Mouse (Mus musculus) limb, embryonic 14.5 days (tissue): ENCODE measurements around the gene Cdc42. TPM values are rescaled to one million over a fixed set of nuclear protein-coding genes. Genes with fewer than 3 reads are reported as not detected.
A peak's percentile ranks its signal among the peaks of the same experiment; 100 is the strongest.

Experiments
- ATAC-seq: fragments of 200-750 bp; cut with Nextera tagmentation; 2 replicates; pipeline ENCODE4 v1.8.0; 2017; ENCODE audit warnings: low read depth, moderate number of reproducible peaks, moderate TSS enrichment; ENCODE audit not compliant: low FRiP score
- DNase-seq: peaks from one replicate; pipeline ENCODE4 v3.0.0-alpha.2; 2015; ENCODE audit warnings: low spot score
- H3K27ac ChIP-seq: fragments of 300-500 bp; sonication (generic); replicated peaks from 2 replicates; pipeline ENCODE4 v1.5.1; 2014; ENCODE audit warnings: low read depth, mild to moderate bottlenecking, low read length, moderate library complexity, mixed read lengths
- H3K27me3 ChIP-seq: fragments of 300-500 bp; sonication (generic); 2 replicates; pipeline ENCODE4 v1.6.1; 2014; ENCODE audit warnings: low read length, mixed read lengths; ENCODE audit not compliant: control insufficient read depth, insufficient read depth
- H3K36me3 ChIP-seq: fragments of 300-500 bp; sonication (generic); 2 replicates; pipeline ENCODE4 v1.6.1; 2014; ENCODE audit warnings: mild to moderate bottlenecking, low read length, moderate library complexity, mixed read lengths; ENCODE audit not compliant: control insufficient read depth, insufficient read depth
- H3K4me1 ChIP-seq: fragments of 300-500 bp; sonication (generic); 2 replicates; pipeline ENCODE4 v1.6.1; 2014; ENCODE audit warnings: antibody characterized with exemption, low read length, mixed read lengths; ENCODE audit not compliant: control insufficient read depth, insufficient read depth
- H3K4me2 ChIP-seq: fragments of 300-500 bp; sonication (generic); replicated peaks from 2 replicates; pipeline ENCODE4 v1.6.1; 2014; ENCODE audit warnings: low read depth, mild to moderate bottlenecking, low read length, moderate library complexity; ENCODE audit not compliant: severe bottlenecking
- H3K4me3 ChIP-seq: fragments of 300-500 bp; sonication (generic); replicated peaks from 2 replicates; pipeline ENCODE4 v1.5.1; 2014; ENCODE audit warnings: low read length
- H3K9ac ChIP-seq: fragments of 300-500 bp; sonication (generic); 2 replicates; pipeline ENCODE4 v1.6.1; 2014; ENCODE audit warnings: mild to moderate bottlenecking, low read depth, low read length, moderate library complexity; ENCODE audit not compliant: severe bottlenecking
- H3K9me3 ChIP-seq: fragments of 300-500 bp; sonication (generic); 2 replicates; pipeline ENCODE4 v1.6.1; 2016; ENCODE audit warnings: low read length; ENCODE audit not compliant: control insufficient read depth
- POLR2A ChIP-seq: fragments of 200-500 bp; IDR thresholded peaks from 2 replicates; pipeline ENCODE4 v1.8.0; 2012; ENCODE audit warnings: inconsistent platforms, mild to moderate bottlenecking, moderate library complexity, borderline replicate concordance; ENCODE audit not compliant: insufficient read depth, insufficient read length; ENCODE audit errors: extremely low read depth
- WGBS: fragments of 180-500 bp; shearing (Covaris S2); extraction: QIAGEN DNeasy Blood & Tissue Kit; methylation state at CpG from one replicate; pipeline ENCODE4 v1.1.7; 2014; 5-methylcytosine and 5-hydroxymethylcytosine counted together
- polyA plus RNA-seq, 2 experiments: library from polyadenylated mRNA; depleted of rRNA in 1 of 2; stranded (reverse) in 1 of 2; unstranded in 1 of 2; fragments of >200 nt; fragmentation: Nextera tagmentation in 1 of 2; extraction: Ambion mirVana in 1 of 2; gene quantifications; 2 replicates each; pipeline versions ENCODE4 v1.2.1 to v1.2.3; 2012 to 2014

The Cdc42 gene
- polyA plus RNA-seq, 2 experiments: 342 to 720 TPM

DNA sequence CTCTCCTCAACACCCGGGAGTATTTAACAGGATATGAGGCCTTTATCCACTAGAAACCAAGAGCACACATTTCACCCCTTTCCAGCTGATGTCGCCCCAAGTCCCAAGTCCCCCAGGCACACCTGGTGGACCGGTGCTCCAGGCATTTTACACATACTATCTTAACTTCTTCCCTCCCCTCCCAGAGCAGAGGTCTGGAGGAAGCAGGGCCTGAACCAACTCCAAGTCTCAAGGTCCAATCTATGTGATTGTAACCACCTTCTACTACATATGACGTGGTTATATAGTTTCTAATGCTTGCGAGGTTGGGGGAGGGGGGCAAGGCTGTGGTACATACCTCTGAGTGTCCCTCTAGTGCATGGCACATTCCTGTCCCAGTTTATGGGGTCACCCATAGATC, 75.4 kb downstream of the Cdc42 start:
- Histone ChIP-seq H3K4me1 (peaks cover 24% of the 10 kb centered on the region), H3K4me2 (no peak overlapping the region), H3K27ac (no peak overlapping the region), H3K36me3 (no peaks in the 10 kb centered on the region), H3K4me3 (no peak overlapping the region), H3K9me3 (no peaks in the 10 kb centered on the region), H3K27me3 (peaks cover 42% of the 10 kb centered on the region), H3K9ac (no peak overlapping the region)
- ATAC-seq: no peak
- DNase-seq: no peak
- TF ChIP-seq POLR2A: no peak
- WGBS: 69% methylated on average over 5 of the region's 5 CpGs

DNA sequence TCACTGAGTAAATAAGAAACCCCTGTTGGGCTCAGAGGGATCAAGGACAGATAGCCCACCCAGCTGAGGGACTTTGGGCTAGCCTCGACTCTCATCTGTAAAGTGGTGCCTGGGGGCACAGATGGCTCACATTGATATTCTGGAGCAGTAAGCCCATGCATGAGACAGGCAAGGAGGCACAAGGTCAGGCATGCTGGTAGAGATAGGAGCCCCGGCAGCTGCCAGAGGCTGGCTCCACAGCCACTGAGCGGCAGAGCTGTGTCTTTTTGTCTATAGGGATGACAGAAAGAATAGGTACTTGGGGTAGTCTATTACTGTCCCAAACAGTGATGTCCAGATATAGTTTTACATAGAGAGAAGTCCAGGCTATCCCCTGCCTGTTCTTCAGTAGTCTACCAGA, 76.2 kb downstream of the Cdc42 start:
- no peak overlapping the region for H3K4me2 ChIP-seq
- 65% methylated on average over 3 of the region's 3 CpGs for WGBS
- peaks cover 28% of the 10 kb centered on the region for H3K4me1 ChIP-seq
- H3K9ac ChIP-seq: no peak overlapping the region
- no peak overlapping the region for H3K27ac ChIP-seq
- no peak overlapping the region for H3K4me3 ChIP-seq
- DNase-seq: no peak
- no peak for TF ChIP-seq POLR2A
- ATAC-seq: no peak
- H3K27me3 ChIP-seq: peaks cover 50% of the 10 kb centered on the region
- H3K9me3 ChIP-seq: no peaks in the 10 kb centered on the region
- H3K36me3 ChIP-seq: no peaks in the 10 kb centered on the region

DNA sequence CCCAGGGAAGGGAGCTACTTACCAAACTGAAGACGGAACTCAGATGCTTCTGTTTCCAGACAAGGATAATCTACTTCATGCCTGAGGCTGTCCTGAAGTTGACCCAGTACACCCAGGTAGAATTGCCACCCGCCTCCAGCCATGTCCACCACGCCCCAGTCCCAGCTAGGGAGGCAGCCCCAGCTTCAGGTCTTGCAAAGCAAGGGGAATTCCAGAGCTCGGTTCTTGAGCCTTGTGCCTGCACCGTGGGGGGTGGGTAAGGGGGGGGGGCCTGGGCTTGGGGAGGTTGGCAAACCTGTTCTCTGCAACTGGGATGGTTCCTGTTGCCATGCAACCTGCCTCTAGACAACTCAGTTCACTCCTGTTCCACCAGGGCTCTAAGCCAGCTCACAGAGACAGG, 78.2 kb downstream of the Cdc42 start:
- no peak for DNase-seq
- Histone ChIP-seq H3K27me3 (peaks cover 60% of the 10 kb centered on the region), H3K9ac (no peak overlapping the region), H3K4me1 (peaks cover 30% of the 10 kb centered on the region), H3K36me3 (no peaks in the 10 kb centered on the region), H3K27ac (no peak overlapping the region), H3K9me3 (no peaks in the 10 kb centered on the region), H3K4me3 (peak overlapping the region; percentile 55), H3K4me2 (peak overlapping the region; percentile 82; the same call in 1 of the 2 replicates)
- no peak for TF ChIP-seq POLR2A
- WGBS: 20% methylated on average over 5 of the region's 5 CpGs
- ATAC-seq: no peak

DNA sequence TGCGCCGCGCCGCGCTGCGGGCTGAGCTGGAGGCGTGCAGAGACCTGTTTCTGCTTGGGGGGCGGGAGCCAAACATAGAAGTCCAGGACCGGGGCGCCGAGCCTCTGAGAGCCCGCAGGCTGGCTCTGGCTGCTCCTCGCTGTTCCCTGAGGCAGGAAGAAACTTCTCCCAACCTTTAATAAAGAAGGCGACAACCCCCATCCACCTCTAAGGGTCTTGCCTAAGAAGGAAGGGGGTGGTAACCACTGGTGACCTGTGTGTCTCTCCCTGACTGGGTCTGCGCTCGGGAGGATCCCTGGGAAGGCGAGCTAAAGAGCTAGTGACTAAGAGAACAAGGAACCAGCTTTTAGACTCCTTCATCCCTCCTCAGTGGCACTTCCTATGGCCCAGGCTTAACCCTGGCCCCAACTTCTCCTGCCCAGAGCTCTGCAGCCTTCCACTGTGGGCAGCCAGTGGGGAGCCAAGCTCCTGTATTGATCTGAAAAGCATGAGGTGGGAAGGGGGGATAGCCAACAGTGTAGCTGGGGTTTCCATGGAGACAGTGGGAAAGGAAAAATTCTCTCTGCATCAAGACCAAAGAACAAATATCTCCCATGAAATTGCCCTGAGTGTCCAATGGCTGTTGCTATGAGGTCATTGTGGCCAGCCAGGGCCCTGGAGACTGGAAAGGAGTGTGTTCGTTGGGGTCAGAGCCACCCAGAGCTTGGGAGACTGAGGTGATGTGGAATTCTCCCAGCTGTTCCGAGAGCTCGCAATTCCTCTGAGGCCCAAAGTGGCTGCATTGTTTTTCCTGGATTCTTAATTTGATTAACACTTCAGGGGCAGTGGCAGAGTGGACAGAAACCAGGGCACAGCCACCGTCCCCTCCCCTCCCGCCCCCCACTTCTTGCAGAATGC, 79.1 kb downstream of the Cdc42 start:
- Histone ChIP-seq H3K9ac (peak overlapping the region; percentile 60; the same call in 1 of the 2 replicates), H3K27ac (no peak overlapping the region), H3K27me3 (peaks cover 55% of the 10 kb centered on the region), H3K4me2 (peak overlapping the region; percentile 82), H3K4me3 (peak overlapping the region; percentile 55), H3K36me3 (no peaks in the 10 kb centered on the region), H3K4me1 (peaks cover 30% of the 10 kb centered on the region), H3K9me3 (no peaks in the 10 kb centered on the region)
- ATAC-seq: no peak
- no peak for DNase-seq
- no peak for TF ChIP-seq POLR2A
- 4% methylated on average over 21 of the region's 22 CpGs for WGBS

DNA sequence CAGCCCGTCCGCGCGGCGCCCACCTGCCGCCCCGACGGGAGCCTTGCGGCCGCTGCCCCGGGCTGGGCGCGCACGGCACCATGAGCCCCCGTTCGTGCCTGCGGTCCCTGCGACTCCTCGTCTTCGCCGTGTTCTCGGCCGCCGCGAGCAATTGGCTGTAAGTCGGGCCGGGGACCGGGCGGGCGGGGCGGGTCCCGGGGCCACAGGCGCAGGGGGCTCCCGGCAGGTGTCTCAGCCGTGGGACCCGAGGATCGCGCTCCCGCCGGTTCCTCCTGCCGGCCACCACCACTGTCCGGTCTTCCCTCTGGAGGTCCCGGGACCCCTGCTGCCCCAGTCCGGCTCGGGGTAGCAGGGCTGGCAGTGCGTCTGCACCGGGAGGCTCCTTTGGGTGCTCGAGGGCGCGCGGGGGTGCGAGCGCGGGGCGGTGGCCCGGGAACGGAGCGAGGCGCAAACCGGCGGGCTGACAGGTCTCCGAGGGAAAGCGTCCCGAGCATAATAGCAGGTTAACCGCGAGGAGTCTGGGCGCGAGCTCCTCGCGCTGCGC, 79.8 kb downstream of the Cdc42 start:
- 0% methylated on average over 42 of the region's 71 CpGs for WGBS
- no peak for TF ChIP-seq POLR2A
- ATAC-seq: no peak

More for the DNA sequence above, 79.8 kb downstream of the Cdc42 start:
- Histone ChIP-seq H3K4me2 (peak overlapping the region; percentile 82), H3K36me3 (no peaks in the 10 kb centered on the region), H3K4me3 (peak overlapping the region; percentile 55), H3K27ac (0 out of 2 replicates have a peak overlapping the region, but pooled peaks have one; percentile 38), H3K4me1 (peaks cover 27% of the 10 kb centered on the region), H3K27me3 (peaks cover 53% of the 10 kb centered on the region), H3K9me3 (no peaks in the 10 kb centered on the region), H3K9ac (peak overlapping the region; percentile 60)
- DNase-seq: no peak
